Mouse (Mus musculus) forebrain, postnatal 0 days (tissue): ENCODE results near the gene Rpl18. TPM values are rescaled to one million over a fixed set of nuclear protein-coding genes. Genes with fewer than 3 reads are reported as not detected.

Source experiments
- ATAC-seq: fragments of 200-750 bp; cut with Nextera tagmentation; 2 replicates; pipeline ENCODE4 v1.8.0; 2017; ENCODE audit warnings: mild to moderate bottlenecking, moderate library complexity
- DNase-seq: peaks from one replicate; pipeline ENCODE4 v3.0.0-alpha.2; 2015
- H3K27ac ChIP-seq: fragments of 300-500 bp; sonication (generic); 2 replicates; pipeline ENCODE4 v1.5.1; 2014; ENCODE audit warnings: low read depth, mild to moderate bottlenecking, antibody characterized with exemption, low read length, moderate library complexity, mixed read lengths
- H3K27me3 ChIP-seq: fragments of 300-500 bp; sonication (generic); 2 replicates; pipeline ENCODE4 v1.6.1; 2014; ENCODE audit warnings: mild to moderate bottlenecking, low read length, mixed read lengths; ENCODE audit not compliant: insufficient read depth
- H3K36me3 ChIP-seq: fragments of 300-500 bp; sonication (generic); 2 replicates; pipeline ENCODE4 v1.6.1; 2014; ENCODE audit warnings: mild to moderate bottlenecking, moderate library complexity; ENCODE audit not compliant: insufficient read depth
- H3K4me1 ChIP-seq: fragments of 300-500 bp; sonication (generic); 2 replicates; pipeline ENCODE4 v1.6.1; 2014; ENCODE audit warnings: antibody characterized with exemption; ENCODE audit not compliant: insufficient read depth
- H3K4me2 ChIP-seq: fragments of 300-500 bp; sonication (generic); 2 replicates; pipeline ENCODE4 v1.6.1; 2014; ENCODE audit warnings: low read depth, mild to moderate bottlenecking, moderate library complexity
- H3K4me3 ChIP-seq: fragments of 300-500 bp; sonication (generic); 2 replicates; pipeline ENCODE4 v1.5.1; 2014; ENCODE audit warnings: low read depth, low read length, mixed read lengths
- H3K9ac ChIP-seq: fragments of 300-500 bp; sonication (generic); 2 replicates; pipeline ENCODE4 v1.6.1; 2014; ENCODE audit warnings: mild to moderate bottlenecking
- H3K9me3 ChIP-seq: fragments of 300-500 bp; sonication (generic); 2 replicates; pipeline ENCODE4 v1.6.1; 2016; ENCODE audit warnings: low read length
- CTCF ChIP-seq: sonication (generic); IDR thresholded peaks from 2 replicates; pipeline ENCODE4 v1.5.1; 2016; ENCODE audit warnings: antibody characterized with exemption, control low read depth, low read depth
- WGBS: fragments of 180-500 bp; shearing (Covaris S2); extraction: QIAGEN DNeasy Blood & Tissue Kit; methylation state at CpG from one replicate; pipeline ENCODE4 v1.1.7; 2014; 5-methylcytosine and 5-hydroxymethylcytosine counted together
- polyA plus RNA-seq: library from polyadenylated mRNA; unstranded; fragments of >200 nt; fragmentation: Nextera tagmentation; extraction: Ambion mirVana; gene quantifications from 2 replicates; pipeline ENCODE4 v1.2.1, GENCODE M21; 2015
- total RNA-seq: library from RNA; depleted of rRNA; stranded (reverse); fragments of >200 nt; gene quantifications from 2 replicates; pipeline ENCODE4 v1.2.3, GENCODE M21; 2014; rRNA removed

Rpl18 gene
- total and polyA plus RNA-seq, 2 experiments from 2014 or later = 517 to 891 TPM

- H3K9ac ChIP-seq = no peak overlapping the region
- H3K27me3 ChIP-seq = peaks cover 11% of the 10 kb centered on the region; the same call in 1 of the 2 replicates
- WGBS = 11% methylated on average over 21 of the region's 27 CpGs
- H3K4me1 ChIP-seq = no peaks in the 10 kb centered on the region
- no peak overlapping the region for H3K4me2 ChIP-seq
- no peaks in the 10 kb centered on the region for H3K9me3 ChIP-seq
- no peak for DNase-seq
- H3K36me3 ChIP-seq = no peaks in the 10 kb centered on the region
- ATAC-seq = no peak
- no peak overlapping the region for H3K27ac ChIP-seq
- no peak for TF ChIP-seq CTCF
- H3K4me3 ChIP-seq = no peak overlapping the region
These were observed 44.1 kb downstream of the Rpl18 start for GRCm38 (mm10) chr7:45759400-45759799.

DNA sequence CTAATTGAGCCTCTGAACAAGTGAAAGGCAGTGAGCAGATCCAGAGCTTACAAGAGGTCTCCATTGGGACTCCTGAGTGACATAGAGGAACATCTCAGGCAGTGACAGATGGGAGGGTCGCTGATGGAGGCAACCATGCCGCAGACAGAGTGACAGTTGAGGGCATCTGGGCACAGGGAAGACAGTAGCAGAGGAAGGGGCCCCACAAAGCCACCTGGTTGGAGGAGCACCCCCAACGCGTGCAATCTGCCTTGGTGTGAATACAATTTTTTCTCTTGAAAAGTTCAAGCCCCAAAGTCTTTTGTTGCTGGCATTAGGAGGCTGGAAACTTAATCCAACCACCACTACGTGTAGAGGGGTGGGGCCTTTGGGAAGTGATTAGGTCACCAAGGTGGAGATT is 44.9 kb downstream of the Rpl18 start:
- Histone ChIP-seq H3K9ac (no peak overlapping the region), H3K36me3 (no peaks in the 10 kb centered on the region), H3K4me1 (no peaks in the 10 kb centered on the region), H3K4me3 (no peak overlapping the region), H3K27me3 (peaks cover 11% of the 10 kb centered on the region; the same call in 1 of the 2 replicates), H3K9me3 (no peaks in the 10 kb centered on the region), H3K4me2 (no peak overlapping the region), H3K27ac (no peak overlapping the region)
- ATAC-seq (no peak), DNase-seq (no peak)
- 69% methylated on average over 5 of the region's 5 CpGs for WGBS
- no peak for TF ChIP-seq CTCF

DNA sequence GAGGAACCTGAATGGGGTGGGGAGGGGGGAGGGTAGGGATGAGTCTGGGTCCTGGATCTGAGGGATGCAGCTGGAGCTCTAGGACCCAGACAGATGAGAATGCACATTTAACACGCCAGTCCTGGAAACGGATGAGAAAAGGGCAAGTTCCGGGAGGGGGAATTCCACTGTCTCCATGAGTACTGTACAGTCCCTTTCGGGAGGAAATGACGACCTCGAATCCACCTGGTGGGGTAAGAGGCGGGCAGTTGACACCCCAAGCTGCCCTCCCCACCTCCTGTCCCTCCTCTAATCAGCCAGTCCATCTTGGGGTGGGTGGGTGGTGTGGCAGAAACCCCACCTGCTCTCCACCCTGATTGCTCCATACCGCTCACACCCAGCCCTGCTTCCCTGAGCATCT is 50.7 kb downstream of the Rpl18 start:
- Histone ChIP-seq H3K4me2 (no peak overlapping the region), H3K4me3 (no peak overlapping the region), H3K9me3 (no peaks in the 10 kb centered on the region), H3K27me3 (no peaks in the 10 kb centered on the region), H3K9ac (no peak overlapping the region), H3K36me3 (no peaks in the 10 kb centered on the region), H3K27ac (no peak overlapping the region), H3K4me1 (no peaks in the 10 kb centered on the region)
- DNase-seq (no peak), ATAC-seq (no peak)
- no peak for TF ChIP-seq CTCF
- 67% methylated on average over 8 of the region's 8 CpGs for WGBS

GRCm38 (mm10) chr7:45766764-45767163 is 51.5 kb downstream of the Rpl18 start:
- ATAC-seq (no peak), DNase-seq (no peak)
- Histone ChIP-seq H3K9me3 (no peaks in the 10 kb centered on the region), H3K4me2 (no peak overlapping the region), H3K36me3 (no peaks in the 10 kb centered on the region), H3K27me3 (no peaks in the 10 kb centered on the region), H3K4me3 (no peak overlapping the region), H3K4me1 (no peaks in the 10 kb centered on the region), H3K27ac (no peak overlapping the region), H3K9ac (no peak overlapping the region)
- TF ChIP-seq CTCF = no peak
- WGBS = 55% methylated on average over 7 of the region's 8 CpGs

GRCm38 (mm10) chr7:45767500-45767899 is 52.2 kb downstream of the Rpl18 start:
- Histone ChIP-seq H3K4me3 (no peak overlapping the region), H3K36me3 (no peaks in the 10 kb centered on the region), H3K4me2 (no peak overlapping the region), H3K9ac (no peak overlapping the region), H3K9me3 (no peaks in the 10 kb centered on the region), H3K27me3 (no peaks in the 10 kb centered on the region), H3K4me1 (no peaks in the 10 kb centered on the region), H3K27ac (no peak overlapping the region)
- WGBS = 95% methylated on average over 6 of the region's 6 CpGs
- TF ChIP-seq CTCF = no peak
- DNase-seq (no peak), ATAC-seq (no peak)

Other genes starting within 250 kb of the Rpl18 start
Only the 30 nearest of the 33 such genes appear.
- 3.5 and 4.9 TPM in 2 replicates for gene Dhdh, start 226.7 kb upstream of the Rpl18 start, total RNA-seq
- 1.9 and 3.6 TPM in 2 replicates for gene Dhdh, start 226.7 kb upstream of the Rpl18 start, polyA plus RNA-seq
- 76.8 and 107 TPM in 2 replicates for gene Nucb1, start 205.1 kb upstream of the Rpl18 start, total RNA-seq
- 103 and 122 TPM in 2 replicates for gene Nucb1, start 205.1 kb upstream of the Rpl18 start, polyA plus RNA-seq
- gene Ppp1r15a, start 189.2 kb upstream of the Rpl18 start, total RNA-seq = 17.1 and 23.8 TPM in 2 replicates
- gene Ppp1r15a, start 189.2 kb upstream of the Rpl18 start, polyA plus RNA-seq = 23.9 and 26.3 TPM in 2 replicates
- gene Plekha4, start 189.1 kb upstream of the Rpl18 start, total RNA-seq = 1.2 and 2.9 TPM in 2 replicates
- gene Plekha4, start 189.1 kb upstream of the Rpl18 start, polyA plus RNA-seq = 1.2 and 1.8 TPM in 2 replicates
- gene Hsd17b14, start 160.6 kb upstream of the Rpl18 start, total RNA-seq = not detected in 2 replicates
- 0.13 and 0.63 TPM in 2 replicates for gene Hsd17b14, start 160.6 kb upstream of the Rpl18 start, polyA plus RNA-seq
- gene Bcat2, start 145.3 kb upstream of the Rpl18 start, total RNA-seq = 13.7 and 14.2 TPM in 2 replicates
- gene Bcat2, start 145.3 kb upstream of the Rpl18 start, polyA plus RNA-seq = 17.7 and 20.2 TPM in 2 replicates
- not detected in 2 replicates for gene Fgf21, start 100.0 kb upstream of the Rpl18 start, total RNA-seq
- not detected in 2 replicates for gene Fgf21, start 100.0 kb upstream of the Rpl18 start, polyA plus RNA-seq
- gene Fut1, start 98.2 kb upstream of the Rpl18 start, total RNA-seq = 0.08 and 0.29 TPM in 2 replicates
- not detected in 2 replicates for gene Fut1, start 98.2 kb upstream of the Rpl18 start, polyA plus RNA-seq
- gene Izumo1, start 93.6 kb upstream of the Rpl18 start, total RNA-seq = 0.08 and 0.14 TPM in 2 replicates
- not detected in 2 replicates for gene Izumo1, start 93.6 kb upstream of the Rpl18 start, polyA plus RNA-seq
- 26.5 and 37.4 TPM in 2 replicates for gene Rasip1, start 88.0 kb upstream of the Rpl18 start, total RNA-seq
- gene Rasip1, start 88.0 kb upstream of the Rpl18 start, polyA plus RNA-seq = 22.8 and 27.2 TPM in 2 replicates
- 2.2 and 2.8 TPM in 2 replicates for gene Mamstr, start 75.5 kb upstream of the Rpl18 start, total RNA-seq
- gene Mamstr, start 75.5 kb upstream of the Rpl18 start, polyA plus RNA-seq = 2.6 TPM in 2 replicates
- 0.15 TPM in 1 of 2 replicates, not detected in the other for gene Fut2, start 49.1 kb upstream of the Rpl18 start, total RNA-seq
- 0.06 and 0.13 TPM in 2 replicates for gene Fut2, start 49.1 kb upstream of the Rpl18 start, polyA plus RNA-seq
- gene Ntn5, start 31.4 kb upstream of the Rpl18 start, total RNA-seq = 0.23 and 0.33 TPM in 2 replicates
- gene Ntn5, start 31.4 kb upstream of the Rpl18 start, polyA plus RNA-seq = 0.47 and 0.79 TPM in 2 replicates
- 0.52 and 0.62 TPM in 2 replicates for gene Sec1, start 21.1 kb upstream of the Rpl18 start, total RNA-seq
- gene Sec1, start 21.1 kb upstream of the Rpl18 start, polyA plus RNA-seq = 0.18 and 0.34 TPM in 2 replicates
- gene Car11, start 15.6 kb upstream of the Rpl18 start, total RNA-seq = 104 and 122 TPM in 2 replicates
- 92.1 and 102 TPM in 2 replicates for gene Car11, start 15.6 kb upstream of the Rpl18 start, polyA plus RNA-seq
- gene Dbp, start 10.4 kb upstream of the Rpl18 start, total RNA-seq = 9.0 and 11.7 TPM in 2 replicates
- gene Dbp, start 10.4 kb upstream of the Rpl18 start, polyA plus RNA-seq = 6.4 and 6.6 TPM in 2 replicates
- gene Sphk2, start 2.5 kb downstream of the Rpl18 start, total RNA-seq = 19.6 and 21.5 TPM in 2 replicates
- gene Sphk2, start 2.5 kb downstream of the Rpl18 start, polyA plus RNA-seq = 16.5 and 18.7 TPM in 2 replicates
- 0.31 and 0.33 TPM in 2 replicates for gene Fam83e, start 5.8 kb downstream of the Rpl18 start, total RNA-seq
- 0.09 TPM in 1 of 2 replicates, not detected in the other for gene Fam83e, start 5.8 kb downstream of the Rpl18 start, polyA plus RNA-seq
- not detected in 2 replicates for gene Spaca4, start 10.4 kb downstream of the Rpl18 start, total RNA-seq
- gene Spaca4, start 10.4 kb downstream of the Rpl18 start, polyA plus RNA-seq = not detected in 2 replicates
- gene Lmtk3, start 68.3 kb downstream of the Rpl18 start, total RNA-seq = 128 and 144 TPM in 2 replicates
- gene Lmtk3, start 68.3 kb downstream of the Rpl18 start, polyA plus RNA-seq = 8.9 and 12.5 TPM in 2 replicates
- gene Sult2b1, start 69.2 kb downstream of the Rpl18 start, total RNA-seq = 6.5 and 8.9 TPM in 2 replicates
- gene Sult2b1, start 69.2 kb downstream of the Rpl18 start, polyA plus RNA-seq = 9.6 and 10.0 TPM in 2 replicates
- 253 and 270 TPM in 2 replicates for gene Cyth2, start 99.1 kb downstream of the Rpl18 start, total RNA-seq
- 282 and 317 TPM in 2 replicates for gene Cyth2, start 99.1 kb downstream of the Rpl18 start, polyA plus RNA-seq
- gene Kcnj14, start 109.3 kb downstream of the Rpl18 start, total RNA-seq = 0.54 and 1.00 TPM in 2 replicates
- gene Kcnj14, start 109.3 kb downstream of the Rpl18 start, polyA plus RNA-seq = 0.48 and 1.1 TPM in 2 replicates
- 39.3 and 41.8 TPM in 2 replicates for gene Grwd1, start 115.5 kb downstream of the Rpl18 start, total RNA-seq
- 55.9 and 60.7 TPM in 2 replicates for gene Grwd1, start 115.5 kb downstream of the Rpl18 start, polyA plus RNA-seq
- gene Kdelr1, start 157.3 kb downstream of the Rpl18 start, total RNA-seq = 129 TPM in 2 replicates
- 45.8 and 49.6 TPM in 2 replicates for gene Kdelr1, start 157.3 kb downstream of the Rpl18 start, polyA plus RNA-seq
- 9.0 and 12.9 TPM in 2 replicates for gene Grin2d, start 162.9 kb downstream of the Rpl18 start, total RNA-seq
- 1.9 and 3.4 TPM in 2 replicates for gene Grin2d, start 162.9 kb downstream of the Rpl18 start, polyA plus RNA-seq
- gene Syngr4, start 181.3 kb downstream of the Rpl18 start, total RNA-seq = 0.31 TPM in 1 of 2 replicates, not detected in the other
- 0.40 TPM in 2 replicates for gene Syngr4, start 181.3 kb downstream of the Rpl18 start, polyA plus RNA-seq
- gene Tmem143, start 181.5 kb downstream of the Rpl18 start, total RNA-seq = 22.1 and 29.7 TPM in 2 replicates
- gene Tmem143, start 181.5 kb downstream of the Rpl18 start, polyA plus RNA-seq = 4.9 and 5.7 TPM in 2 replicates
- gene Emp3, start 205.9 kb downstream of the Rpl18 start, total RNA-seq = 10.0 and 22.7 TPM in 2 replicates
- gene Emp3, start 205.9 kb downstream of the Rpl18 start, polyA plus RNA-seq = 24.9 and 33.7 TPM in 2 replicates
- 4.3 and 5.8 TPM in 2 replicates for gene Ccdc114, start 208.6 kb downstream of the Rpl18 start, total RNA-seq
- 3.1 and 5.1 TPM in 2 replicates for gene Ccdc114, start 208.6 kb downstream of the Rpl18 start, polyA plus RNA-seq